Mouse (Mus musculus) lung, adult 18-20 months (tissue): ENCODE measurements at regions not wholly inside any gene's neighbourhood (a gene's known extent, or its start where the extent isn't known, plus 50 kb on each side); places are given as distances from the start of the nearest gene placed in this dataset.
"Not testable (repeated sequence)": the region's sequence is repeated elsewhere in the genome, so short reads cannot be mapped to it uniquely, and the experiment has no call there.

Source experiments
- DNase-seq, 2 experiments: peaks; one replicate each; pipeline ENCODE4 v3.0.0; 2022; ENCODE audit warnings: mixed read lengths in 2 of 2

DNA sequence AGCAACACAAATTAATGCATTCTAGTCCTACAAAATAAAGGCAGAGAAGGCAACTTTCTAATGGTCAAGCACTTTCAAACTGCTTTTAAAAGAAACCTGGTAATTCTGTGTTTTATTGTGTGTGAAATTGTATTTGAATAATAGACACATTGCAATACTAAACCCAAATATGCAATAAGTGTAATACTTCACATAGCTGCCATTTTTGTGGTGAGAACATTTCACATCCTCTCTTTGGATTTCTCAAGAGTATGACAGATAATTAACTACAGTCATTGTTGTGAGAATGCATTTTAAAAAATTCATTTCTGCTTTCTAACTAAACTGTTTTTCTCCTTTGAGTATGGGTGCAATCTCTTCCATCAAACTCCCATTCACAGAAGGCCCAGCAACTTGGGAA is 256.4 kb downstream of the Sema3d start:
- DNase-seq, result no peak

DNA sequence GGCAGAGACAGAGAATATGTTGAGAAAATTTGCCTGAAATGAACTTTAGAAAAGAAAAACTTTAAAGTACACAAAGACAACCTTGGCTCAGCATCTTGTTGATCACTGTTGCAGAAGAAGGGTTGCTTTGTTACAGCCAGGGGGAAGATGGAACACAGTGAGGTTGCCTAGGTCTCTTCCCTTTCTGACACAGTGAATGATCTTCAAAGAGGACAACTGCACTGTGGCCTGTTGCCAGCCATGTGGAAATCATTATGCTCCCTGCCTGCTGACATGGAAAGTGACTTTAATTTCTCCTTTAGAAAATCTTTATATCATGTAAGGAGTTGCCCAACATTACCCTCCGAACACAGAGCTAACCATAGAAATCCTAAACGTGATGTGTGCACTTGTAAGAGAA is 263.1 kb downstream of the Sema3d start:
- DNase-seq, result no peak

DNA sequence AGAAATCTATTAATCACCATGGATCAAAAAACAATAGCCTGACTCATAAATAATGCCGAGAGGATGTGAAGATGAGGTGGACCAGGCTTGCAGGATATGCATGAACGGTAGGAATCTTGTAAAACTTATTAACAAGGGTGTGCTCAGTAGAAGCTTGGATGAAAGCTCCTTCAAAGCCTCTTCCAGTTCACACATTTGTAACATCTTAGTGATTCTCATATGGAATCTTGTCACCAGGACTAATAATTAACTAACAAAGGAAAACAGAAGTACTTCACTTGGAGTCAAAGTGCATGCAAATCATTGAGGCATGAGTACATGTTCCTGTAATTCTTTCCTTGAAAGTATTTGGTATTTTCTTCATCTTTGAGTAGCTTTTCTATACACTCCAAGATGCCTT is 290.5 kb downstream of the Sema3d start:
- no peak for DNase-seq

DNA sequence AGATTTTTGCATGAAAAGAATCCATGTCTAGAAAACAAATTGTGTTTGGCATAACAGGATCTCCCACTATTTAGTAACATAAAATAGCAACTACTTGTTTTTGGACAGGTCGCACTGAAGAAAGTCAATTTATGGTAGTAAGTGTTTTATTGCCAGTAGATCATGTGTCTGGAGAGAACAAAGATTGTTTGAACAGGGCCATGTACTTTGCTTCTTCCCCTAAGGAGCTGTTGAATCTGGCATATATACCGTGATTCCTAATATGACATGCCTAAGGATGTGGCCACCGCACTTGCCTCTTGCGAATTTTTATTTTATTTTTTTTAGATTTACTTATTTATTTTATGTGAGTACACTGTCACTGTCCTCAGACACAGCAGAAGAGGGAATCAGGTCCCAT is 290.9 kb downstream of the Sema3d start:
- DNase-seq, result no peak

DNA sequence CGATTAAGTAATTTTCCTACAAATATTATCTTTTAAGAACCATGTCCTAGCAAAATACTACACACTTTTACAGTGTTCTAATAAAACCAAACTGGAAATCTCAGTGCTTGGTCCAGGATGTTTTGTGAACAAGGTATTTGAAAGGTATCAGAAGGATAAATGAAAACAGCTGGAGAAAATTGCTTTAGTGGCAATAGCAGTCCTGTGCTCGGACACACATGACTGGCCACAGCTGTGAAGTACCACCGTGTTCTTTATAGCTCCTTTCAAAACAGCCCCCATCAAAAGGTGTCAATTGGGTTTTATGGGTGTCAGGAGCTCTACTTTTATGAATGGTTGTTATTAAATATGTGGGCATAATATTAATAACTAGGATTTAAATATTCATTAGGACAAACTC is 293.5 kb downstream of the Sema3d start:
- DNase-seq, result no peak

DNA sequence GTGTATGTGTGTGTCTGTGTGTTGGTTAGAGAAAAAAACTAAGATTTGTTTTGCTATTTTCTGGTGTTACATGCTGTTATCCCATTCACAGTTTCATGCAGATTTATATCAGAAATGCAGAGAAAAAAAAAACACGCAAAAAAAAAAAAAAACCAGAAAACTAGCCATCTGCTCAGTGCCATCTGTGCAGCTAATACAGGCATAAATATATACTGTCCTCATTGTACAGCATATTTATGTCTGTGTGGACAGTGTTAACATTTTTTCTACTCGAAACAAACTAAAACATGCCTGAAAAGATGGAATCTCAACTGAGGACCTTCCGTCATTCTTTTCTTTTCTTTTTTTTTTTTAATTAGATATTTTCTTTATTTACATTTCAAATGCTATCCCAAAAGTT is 331.7 kb downstream of the Sema3d start:
- no peak for DNase-seq

DNA sequence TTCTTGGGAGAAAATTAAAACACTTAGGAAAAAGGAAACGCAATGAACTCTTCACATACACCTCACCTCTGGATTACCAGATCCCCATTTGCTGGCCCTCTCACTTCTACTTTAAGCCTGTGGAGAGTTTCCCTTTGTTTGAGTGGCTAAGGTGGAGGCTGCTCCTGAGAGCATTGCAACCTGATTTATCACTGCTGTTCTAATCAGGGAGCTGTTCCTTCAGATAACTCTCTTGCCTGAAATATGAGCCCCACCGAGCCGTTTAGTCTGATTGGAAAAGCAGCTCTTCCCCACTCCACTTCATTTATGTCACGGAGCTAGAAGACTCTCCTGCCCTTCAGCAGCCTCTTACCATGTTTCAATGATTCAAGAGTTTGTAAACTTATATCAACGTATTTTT is 368.3 kb downstream of the Sema3d start:
- no peak for DNase-seq

DNA sequence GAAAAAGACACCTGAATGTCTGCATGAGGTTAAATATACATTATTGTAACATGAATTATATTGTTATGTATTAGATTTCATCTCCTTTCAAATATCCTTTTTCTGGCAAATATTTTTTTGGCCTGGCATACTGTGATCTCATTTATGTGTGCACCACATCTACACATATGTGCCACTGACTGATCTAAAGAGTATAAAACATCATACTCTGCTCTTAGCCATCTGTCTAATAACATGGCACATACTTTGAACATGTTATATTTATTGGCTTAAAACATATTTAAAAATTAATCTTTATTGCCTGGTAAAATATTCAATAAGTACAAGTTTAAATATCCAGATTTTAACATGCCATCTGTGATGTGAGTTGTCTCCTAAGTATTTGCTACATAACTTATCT is 365.6 kb upstream of the Sema3a start:
- no peak for DNase-seq

DNA sequence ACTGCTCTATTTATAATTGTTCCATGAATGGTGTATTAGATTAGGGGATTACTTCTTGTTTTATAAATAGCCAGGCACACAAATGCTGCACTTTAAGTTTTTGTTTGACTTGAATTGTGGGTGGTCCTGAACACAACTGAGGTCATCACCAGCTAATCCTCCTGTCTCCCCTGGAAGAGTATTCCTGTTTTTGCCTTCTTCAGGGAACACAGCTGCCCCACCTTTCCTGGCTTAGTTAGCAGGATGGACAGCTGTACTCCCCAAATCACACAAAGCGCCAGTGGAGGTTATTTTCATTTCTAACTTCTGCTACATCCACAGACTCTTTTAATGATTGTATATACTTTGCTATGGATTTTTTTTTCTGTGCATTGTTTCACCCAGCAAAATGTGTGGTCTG is 357.8 kb upstream of the Sema3a start:
- no peak for DNase-seq

DNA sequence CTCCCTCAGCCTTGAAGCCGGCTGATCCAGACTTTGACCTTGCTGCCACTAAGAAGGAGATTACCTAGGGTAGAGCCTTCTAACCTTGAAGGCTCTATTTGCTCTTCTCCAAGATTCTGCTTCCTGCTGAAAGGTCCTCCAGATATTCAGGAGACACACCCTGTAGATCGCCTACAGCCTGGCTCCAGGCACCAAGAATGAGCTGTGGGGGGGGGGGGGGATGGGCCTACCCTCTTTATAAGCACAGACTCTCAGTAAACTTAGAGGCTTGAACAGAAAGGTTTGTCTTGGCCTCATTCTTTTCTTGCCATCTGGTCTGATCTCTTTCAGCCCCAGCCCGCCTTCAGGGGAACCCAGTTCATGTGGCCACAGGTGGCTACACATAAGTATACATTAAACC is 342.5 kb upstream of the Sema3a start:
- DNase-seq, result no peak

DNA sequence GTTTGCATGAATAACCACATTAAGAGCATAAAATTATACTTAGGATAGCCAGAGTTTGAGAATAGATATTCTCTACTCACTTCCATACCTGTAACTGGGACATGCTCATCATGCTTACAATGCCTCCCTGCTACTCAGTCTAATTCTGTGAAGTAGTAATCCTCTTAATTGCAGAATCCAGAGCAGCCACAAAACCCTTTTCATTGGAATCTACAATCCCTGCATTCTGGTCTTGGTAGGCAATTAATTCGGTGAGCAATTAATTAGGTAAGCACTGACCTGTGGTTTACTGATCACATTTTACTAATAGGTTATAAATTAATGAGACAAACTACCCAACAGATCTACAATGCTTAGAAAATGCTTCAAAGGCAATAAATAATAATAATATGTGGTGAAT is 316.5 kb upstream of the Sema3a start:
- no peak for DNase-seq

DNA sequence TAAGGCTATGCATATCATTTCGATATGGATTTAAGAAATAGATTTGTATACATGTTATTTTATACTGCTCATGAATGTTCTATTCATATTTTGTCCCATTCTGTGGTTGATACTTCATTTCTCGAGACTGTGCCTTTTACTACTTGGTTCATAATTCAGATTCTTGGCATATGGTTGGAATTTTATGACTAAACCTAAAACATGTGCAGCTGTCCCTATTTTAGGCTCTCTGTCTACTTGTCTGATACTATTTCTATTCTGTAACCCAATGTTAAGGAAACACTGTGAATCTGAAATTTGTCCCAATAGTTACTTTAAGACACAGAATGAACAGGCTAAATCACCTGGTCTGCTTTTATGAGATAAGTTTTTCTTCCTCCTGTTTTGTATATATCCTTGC is 315.3 kb upstream of the Sema3a start:
- DNase-seq, result no peak

DNA sequence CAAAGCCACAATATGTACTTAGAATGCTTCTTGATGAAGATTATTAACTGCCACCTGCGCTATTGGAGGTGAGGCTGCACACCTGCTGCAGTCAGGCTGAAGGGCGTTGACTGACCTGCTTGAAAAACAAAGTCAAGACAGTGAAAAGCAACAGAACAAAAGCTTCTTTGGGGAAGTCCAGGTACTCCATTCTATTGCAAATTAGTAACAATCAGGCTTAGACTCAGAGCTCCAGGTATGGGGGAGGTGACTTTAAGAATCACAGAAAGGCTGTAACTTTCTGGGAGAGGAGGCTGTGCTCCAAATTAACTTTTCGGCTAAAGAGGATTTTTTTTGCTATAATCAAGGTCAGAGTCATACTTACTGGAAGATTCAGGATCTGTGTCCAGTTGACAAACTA is 278.0 kb upstream of the Sema3a start:
- not testable (repeated sequence) for DNase-seq

DNA sequence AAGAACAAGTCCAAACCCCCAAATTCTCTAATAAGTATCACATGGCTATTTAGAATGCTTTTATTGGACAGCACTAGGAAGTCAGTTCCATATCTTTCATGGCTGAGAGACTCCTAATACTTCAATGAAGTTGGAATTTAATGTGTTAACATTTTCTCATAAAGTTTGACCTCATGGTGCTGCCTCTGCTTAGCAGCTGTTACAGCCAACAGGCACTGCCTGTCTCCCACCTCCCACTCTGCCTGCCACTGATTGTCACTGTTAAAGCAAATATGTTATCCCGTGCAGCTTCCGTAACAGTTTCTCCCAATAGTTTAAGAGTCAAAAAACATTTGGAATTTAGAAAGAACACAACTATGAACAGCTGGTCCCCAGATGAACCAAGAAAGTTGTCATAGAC is 268.3 kb upstream of the Sema3a start:
- DNase-seq, result no peak

DNA sequence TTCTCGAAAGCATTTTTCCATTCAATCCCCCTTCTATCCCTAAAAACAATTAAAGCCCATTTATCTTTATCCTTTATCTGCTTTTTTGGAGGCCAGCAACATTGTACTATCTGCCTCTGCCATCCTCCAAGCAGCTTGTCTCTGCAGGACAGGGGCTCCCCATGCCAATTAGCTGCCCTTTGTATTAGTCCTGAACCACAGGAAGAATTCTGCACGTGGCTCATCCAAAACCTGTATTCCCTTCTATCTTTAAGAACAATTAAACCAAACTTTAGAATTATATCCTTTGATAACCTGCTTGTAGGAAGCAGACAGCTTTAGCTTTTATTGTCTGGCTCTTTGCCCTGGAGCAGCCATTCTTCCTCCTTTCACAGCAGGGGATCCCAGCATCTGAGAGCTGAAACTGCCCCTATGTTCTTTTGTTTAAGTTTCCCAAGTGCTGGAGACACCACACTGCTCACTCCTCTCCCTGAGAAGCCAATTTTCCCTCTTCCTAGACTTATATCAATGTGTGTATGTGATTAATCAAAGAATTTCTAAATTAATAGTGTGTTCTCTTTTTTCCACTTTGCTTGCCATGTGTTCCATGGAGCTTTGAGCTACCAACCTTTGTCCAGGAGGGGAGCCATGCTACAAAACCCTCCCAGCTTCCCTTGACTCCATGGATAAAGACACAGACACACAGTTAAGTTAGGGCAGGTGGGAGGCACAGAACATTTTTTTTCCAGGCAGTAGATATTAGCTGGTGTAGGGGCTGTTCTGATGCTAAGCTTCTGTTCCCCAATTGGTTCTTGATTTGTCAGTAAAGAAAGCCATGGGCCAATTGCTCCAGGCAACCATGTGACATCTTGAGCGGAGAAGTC is 256.6 kb upstream of the Sema3a start:
- DNase-seq, result no peak

DNA sequence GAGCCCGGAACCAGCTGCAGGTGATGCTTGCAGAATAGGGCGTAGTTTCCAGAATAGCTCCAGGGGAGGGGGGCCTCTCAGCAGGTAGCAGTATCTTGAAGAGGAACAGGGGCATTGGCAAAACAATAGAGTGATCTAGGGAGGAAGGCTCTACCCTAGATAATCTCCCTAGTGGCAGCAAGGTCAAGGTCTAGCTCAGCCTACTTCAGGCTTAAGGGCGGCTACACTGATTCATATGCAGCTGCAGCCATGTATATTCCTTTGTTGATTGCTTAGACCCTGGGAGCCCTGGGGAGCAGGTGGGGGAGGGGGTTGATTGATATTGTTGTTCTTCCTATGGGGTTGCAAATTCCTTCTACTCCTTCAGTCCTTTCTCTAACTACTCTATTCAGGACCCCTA is 252.3 kb upstream of the Sema3a start:
- DNase-seq, result no peak

DNA sequence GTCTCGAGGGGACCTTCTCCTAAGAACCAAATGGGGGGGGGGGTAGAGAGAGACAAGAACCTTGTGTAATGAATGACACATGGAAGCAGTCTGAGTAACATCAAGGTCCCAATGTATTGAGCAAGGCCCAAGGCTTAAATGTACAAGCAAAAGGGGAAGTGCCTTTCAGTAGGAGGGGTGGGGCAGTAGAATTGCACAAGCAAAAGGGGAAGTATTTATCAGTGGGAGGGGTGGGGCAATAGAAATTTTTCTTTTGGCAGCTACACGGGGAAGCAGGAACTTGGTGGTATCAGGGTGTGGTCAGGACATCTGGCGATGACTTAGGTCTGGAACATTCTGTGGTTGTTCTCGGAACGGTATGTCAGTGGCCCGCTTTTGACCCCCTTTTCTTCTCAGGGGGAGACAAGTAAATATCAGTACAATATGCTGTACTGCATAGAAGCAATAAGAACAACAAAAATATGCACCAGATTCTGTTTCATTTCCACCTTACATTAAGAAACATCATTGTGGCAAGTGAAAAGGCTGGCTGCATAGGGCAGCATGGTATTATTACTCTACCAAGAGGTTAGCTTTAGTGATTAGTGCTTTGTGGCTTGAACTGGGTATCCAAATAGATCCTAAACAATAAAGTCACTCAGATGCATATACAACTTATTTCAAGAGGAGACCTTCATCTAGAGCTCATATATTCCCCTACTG is 247.5 kb upstream of the Sema3a start:
- DNase-seq, result no peak

DNA sequence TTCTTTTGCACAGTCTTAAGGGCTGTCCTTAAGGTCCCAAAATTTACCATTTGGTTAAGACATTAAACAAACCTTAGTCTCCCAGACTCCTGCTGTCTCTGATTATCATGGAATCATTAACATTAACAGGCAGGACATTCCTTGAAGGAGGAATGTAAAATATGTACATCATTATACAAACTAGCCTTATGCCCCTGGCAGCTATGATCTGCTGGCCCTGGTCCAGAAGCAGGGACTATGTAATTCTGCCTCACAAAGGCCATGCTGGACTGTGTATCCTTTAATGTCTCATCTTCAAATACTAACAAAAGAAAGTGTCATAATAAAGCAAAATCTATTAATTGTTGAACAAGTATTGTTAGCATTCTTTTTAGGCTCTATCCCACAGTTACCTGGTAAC is 232.9 kb upstream of the Sema3a start:
- DNase-seq, result no peak

DNA sequence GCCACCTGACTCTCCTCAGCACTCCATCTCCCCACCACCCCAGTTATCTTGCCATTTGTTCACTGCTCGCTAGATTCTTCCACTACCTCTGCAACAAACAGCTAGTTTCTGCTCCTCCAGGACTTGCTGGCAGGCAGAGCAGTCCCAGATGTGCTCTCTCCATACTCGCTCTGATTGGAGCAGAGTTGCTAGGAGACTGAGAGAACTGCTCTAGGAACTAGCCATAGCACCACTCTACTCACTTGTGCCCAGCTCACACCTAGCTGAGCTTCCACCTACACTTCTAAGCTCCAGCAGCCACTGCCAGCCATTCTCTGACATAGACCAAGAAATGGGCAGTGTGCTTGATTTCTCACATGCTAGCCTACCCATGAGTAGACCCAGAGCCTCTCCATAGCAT is 230.6 kb upstream of the Sema3a start:
- no peak for DNase-seq

DNA sequence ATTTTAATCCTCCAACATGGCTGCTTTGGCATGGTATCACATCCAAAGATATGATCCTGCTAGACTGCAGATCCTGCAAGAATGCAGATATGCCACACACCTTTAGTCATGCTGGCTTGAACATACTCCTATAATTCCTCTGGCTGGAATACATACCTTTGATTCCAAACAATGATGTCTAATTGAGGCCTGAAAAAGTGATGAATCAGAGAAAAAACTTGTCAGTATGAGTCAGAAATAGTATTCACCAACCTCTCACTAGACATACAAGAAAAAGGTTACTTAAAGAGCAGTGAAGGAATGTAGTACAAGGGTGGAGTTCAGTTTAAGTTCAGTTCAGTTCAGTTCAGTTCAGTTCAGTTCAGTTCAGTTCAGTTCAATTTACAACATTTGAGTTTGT is 214.5 kb upstream of the Sema3a start:
- no peak for DNase-seq

DNA sequence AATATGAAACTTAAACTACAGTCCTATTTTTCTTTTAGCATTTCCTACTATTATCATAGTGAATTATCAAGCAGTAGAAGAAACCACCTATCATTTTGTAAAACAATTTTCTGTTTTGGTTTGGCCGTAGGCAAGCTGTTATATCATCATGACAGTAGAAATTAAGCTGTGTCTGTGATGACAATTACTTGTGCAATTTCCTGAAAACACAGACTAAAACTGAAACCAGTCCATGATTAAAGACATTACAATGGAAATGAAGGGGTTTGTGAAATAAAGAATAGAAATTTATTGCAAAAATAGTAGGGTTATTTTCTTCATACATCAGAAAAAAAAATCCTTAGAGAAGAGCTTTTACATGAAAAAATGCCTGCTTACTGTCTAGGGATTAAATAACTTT is 210.8 kb upstream of the Sema3a start:
- DNase-seq, result no peak

DNA sequence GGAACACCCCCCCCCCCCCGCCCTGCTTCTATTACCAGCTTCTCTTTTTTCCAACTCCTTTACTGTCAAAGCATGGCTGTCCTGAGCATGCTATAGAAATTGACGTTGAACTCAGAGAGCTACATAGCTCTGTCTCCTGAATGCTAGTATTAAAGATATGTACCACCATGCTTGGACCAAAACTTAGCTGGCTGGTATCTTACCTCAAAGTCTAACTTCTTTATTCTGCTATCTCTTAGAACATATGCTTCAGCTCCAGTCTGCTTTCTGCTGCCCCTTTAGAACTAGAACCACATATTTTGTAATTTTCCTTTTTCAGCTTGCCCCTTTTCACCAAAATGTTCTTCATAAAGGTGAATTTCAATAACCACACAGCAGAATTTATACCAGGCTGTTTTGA is 205.9 kb upstream of the Sema3a start:
- no peak for DNase-seq

DNA sequence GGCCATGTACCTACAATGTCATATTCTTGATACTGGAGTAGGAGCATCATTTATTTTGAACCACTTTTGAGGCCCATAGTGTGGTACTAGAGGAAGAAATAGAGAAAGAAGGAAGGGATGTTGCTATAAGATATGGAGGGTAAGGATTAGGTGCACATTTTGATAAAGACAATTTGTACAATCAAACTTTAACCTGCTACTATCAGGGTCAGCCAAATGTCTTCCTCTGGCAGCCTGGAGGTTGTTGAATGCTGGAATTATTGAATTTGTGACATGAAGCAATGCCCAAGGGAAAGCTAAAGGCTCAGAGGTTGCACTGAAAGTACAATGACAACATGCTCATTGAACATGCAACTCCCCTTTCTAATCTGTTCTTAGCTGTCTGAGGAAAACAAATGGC is 202.3 kb upstream of the Sema3a start:
- no peak for DNase-seq

DNA sequence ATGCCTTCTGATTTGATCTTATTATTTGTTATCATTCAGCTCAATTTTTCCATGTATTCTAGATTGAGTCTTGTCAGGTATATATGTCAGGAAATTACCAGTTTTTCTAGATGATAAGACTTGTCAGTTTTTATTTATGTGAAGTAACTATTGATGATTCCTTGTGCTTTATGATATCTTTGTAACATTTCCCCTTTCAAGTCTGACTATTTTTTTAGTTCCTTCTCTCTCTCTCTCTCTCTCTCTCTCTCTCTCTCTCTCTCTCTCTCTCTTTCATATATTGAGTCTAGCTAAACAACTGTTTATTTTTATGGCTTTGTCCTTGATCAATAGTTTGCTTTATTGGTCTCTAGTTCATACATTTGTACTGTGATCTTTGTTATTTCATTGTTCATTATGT is 199.7 kb upstream of the Sema3a start:
- DNase-seq, result no peak

DNA sequence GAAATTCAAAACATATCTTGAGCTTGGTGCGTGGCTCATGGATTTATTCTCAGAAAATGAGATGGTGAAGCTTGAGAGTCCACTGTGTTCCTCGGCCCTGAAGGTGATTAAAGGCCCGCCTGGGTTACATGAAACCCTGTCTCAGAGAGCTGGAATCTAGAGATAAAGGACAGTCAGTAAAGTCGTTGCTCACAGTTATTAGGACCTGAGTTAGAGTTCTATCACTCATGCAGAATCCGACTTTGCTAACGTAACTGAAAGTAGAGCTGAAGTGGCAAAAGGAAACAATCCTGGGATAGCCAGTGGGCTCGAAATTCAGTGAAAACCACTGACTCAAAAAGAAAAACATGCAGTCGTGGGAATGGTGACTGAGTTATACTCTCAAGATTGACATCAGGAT is 198.9 kb upstream of the Sema3a start:
- DNase-seq, result no peak
